Mouse (Mus musculus) neutrophil, adult 5-6 weeks (primary cell): ENCODE measurements around the gene Enoph1. TPM values are rescaled to one million over a fixed set of nuclear protein-coding genes. Genes with fewer than 3 reads are reported as not detected.

ENCODE experiments used
- ATAC-seq: fragments of 151-379, 151-347 bp; 2 replicates; pipeline ENCODE4 v1.8.0; 2017; ENCODE audit warnings: mild to moderate bottlenecking, moderate TSS enrichment; ENCODE audit not compliant: insufficient number of reproducible peaks, poor library complexity, low FRiP score, severe bottlenecking; ENCODE audit errors: extremely low read depth
- total RNA-seq: library from RNA; stranded (forward); fragments of 200-1000 nt; gene quantifications from 2 replicates; pipeline ENCODE4 v1.2.3, GENCODE M21; 2017

Gene Enoph1
- total RNA-seq, 1 experiment from 2014 or later: 19.0 TPM

GRCm38 (mm10) chr5:100060876-100061275 is 21.1 kb downstream of the Enoph1 start:
- ATAC-seq: no peak

- no peak for ATAC-seq
Observed at GRCm38 (mm10) chr5:100067579-100067978, 27.8 kb downstream of the Enoph1 start.

DNA sequence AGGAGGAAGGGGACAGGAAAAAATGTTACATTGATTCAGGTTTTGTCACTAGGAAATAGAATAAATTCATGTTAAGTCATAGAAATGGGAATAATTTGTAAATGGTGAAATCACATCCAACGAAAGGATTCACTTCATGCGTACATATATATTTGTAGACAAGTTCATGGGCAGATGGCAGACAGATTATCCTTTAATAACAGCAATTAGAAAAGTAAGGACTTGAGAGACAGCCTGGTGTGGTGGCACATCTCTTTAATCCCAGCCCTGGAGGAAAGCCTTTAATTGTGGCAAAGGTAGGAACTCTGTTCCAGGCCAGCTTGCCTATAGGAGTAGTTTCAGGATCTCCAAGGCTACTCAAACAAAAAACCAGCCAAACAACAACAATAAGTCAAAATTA is 29.7 kb downstream of the Enoph1 start:
- no peak for ATAC-seq

DNA sequence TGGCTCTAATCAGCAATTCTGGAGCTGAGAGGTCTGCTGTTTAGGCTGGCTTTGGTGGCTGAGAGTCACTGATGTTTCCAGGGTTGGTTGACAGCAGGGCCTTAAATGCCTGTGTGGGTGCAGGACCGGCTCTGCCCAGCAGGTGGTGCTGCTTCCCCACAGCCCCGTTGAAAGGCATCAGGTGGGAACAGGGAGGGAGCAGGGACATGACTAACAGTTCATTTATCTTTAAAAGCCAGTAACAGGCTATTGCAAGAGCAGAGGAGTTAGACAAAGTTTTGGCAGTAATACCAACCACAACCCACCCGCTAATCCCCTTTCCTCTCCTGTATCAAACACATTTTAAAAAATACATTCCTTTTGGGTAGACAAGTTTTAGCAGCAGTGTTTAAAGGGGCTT is 30.5 kb downstream of the Enoph1 start:
- peak; percentile 86 for ATAC-seq

GRCm38 (mm10) chr5:100071541-100071940 is 31.8 kb downstream of the Enoph1 start:
- ATAC-seq: no peak

DNA sequence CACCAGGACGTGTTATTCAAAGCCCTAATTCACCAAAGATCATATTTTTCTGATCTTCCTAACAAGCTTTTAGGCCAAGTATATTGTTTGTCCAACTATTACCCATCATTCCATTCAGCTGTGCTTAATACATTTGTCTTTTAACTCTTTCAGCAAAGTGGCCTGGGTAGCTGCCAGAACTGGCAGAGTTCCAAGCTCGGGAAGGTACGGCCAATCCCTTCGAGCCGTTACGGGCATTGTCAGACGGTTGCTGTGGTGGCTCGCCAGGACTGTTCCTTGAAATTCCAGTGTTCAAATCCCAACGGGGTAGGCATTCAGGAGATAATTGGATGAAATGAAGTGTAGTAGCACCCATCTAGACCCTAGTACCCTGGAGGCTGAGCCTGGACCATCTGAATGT is 32.8 kb downstream of the Enoph1 start:
- no peak for ATAC-seq

- no peak for ATAC-seq
Observed at GRCm38 (mm10) chr5:100074571-100074970, 34.8 kb downstream of the Enoph1 start.

- no peak; the same call in 1 of the 2 replicates for ATAC-seq
Observed at GRCm38 (mm10) chr5:100079040-100079930, 39.5 kb downstream of the Enoph1 start.

- ATAC-seq: no peak
Observed at GRCm38 (mm10) chr5:100079931-100080275, 40.1 kb downstream of the Enoph1 start.

GRCm38 (mm10) chr5:100082006-100082405 is 42.2 kb downstream of the Enoph1 start:
- ATAC-seq: no peak

- ATAC-seq: no peak
Observed at GRCm38 (mm10) chr5:100083953-100084562, 44.3 kb downstream of the Enoph1 start.

GRCm38 (mm10) chr5:100085097-100085496 is 45.3 kb downstream of the Enoph1 start:
- ATAC-seq: no peak

GRCm38 (mm10) chr5:100090515-100091262 is 50.9 kb downstream of the Enoph1 start:
- no peak for ATAC-seq

GRCm38 (mm10) chr5:100091263-100091594 is 51.4 kb downstream of the Enoph1 start:
- ATAC-seq: no peak

GRCm38 (mm10) chr5:100091602-100092001 is 51.8 kb downstream of the Enoph1 start:
- no peak for ATAC-seq

DNA sequence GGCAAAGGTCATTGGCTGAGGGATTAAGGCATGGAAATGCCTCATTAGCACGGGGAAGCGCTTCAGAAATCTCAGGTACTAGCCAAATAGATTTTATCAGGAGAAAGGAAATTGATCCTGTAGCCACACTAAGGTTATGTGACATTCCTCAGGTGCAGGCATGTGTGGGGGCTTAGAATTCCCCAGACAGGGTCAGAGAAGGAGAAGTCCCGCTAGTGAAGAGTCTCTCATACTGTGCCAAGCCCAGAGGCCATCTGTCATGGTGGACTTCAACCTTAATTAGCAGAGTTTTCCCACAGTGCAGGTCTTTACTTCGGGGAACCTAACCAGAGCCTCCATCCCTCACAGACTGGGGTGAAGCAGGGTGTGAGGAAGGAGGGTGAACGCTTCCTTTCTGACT is 57.2 kb downstream of the Enoph1 start:
- no peak for ATAC-seq

GRCm38 (mm10) chr5:100097967-100098366 is 58.2 kb downstream of the Enoph1 start:
- no peak for ATAC-seq

- ATAC-seq: no peak
Observed at GRCm38 (mm10) chr5:100102395-100102794, 62.6 kb downstream of the Enoph1 start.

- ATAC-seq: no peak
Observed at GRCm38 (mm10) chr5:100108866-100109265, 69.1 kb downstream of the Enoph1 start.
